Mouse (Mus musculus) erythroblast, adult 5-6 weeks (primary cell): ENCODE measurements around the gene Colgalt1. TPM values are rescaled to one million over a fixed set of nuclear protein-coding genes. Genes with fewer than 3 reads are reported as not detected.
A peak's percentile ranks its signal among the peaks of the same experiment; 100 is the strongest.

Experiments
- ATAC-seq: replicated peaks from 2 replicates; pipeline ENCODE4 v1.8.0; 2016; ENCODE audit warnings: moderate number of reproducible peaks, mild to moderate bottlenecking, moderate TSS enrichment, inconsistent platforms; ENCODE audit not compliant: poor library complexity, low FRiP score, severe bottlenecking
- total RNA-seq, 2 experiments: library from RNA; stranded (forward) in 1 of 2; stranded (reverse) in 1 of 2; fragments of 150-400 nt in 1 of 2; fragments of 200-764, 138-1000 nt in 1 of 2; gene quantifications; 2 replicates each; pipeline versions ENCODE4 v1.2.3 to v1.2.4; 2015 to 2017; ENCODE audit warnings: low replicate concordance in 2 of 2

Gene Colgalt1
- total RNA-seq, 2 experiments from 2014 or later = 9.8 to 10.8 TPM

GRCm38 (mm10) chr8:71626753-71627152, 16.0 kb downstream of the Colgalt1 start:
- ATAC-seq = no peak

GRCm38 (mm10) chr8:71627265-71628099, 16.7 kb downstream of the Colgalt1 start:
- ATAC-seq = no peak

GRCm38 (mm10) chr8:71628396-71629095, 17.7 kb downstream of the Colgalt1 start:
- ATAC-seq = no peak

- ATAC-seq = peak; percentile 77
These were observed 18.4 kb downstream of the Colgalt1 start for GRCm38 (mm10) chr8:71629096-71629697.

- ATAC-seq = no peak
These were observed 19.0 kb downstream of the Colgalt1 start for GRCm38 (mm10) chr8:71629781-71630212.

GRCm38 (mm10) chr8:71630761-71631160, 20.0 kb downstream of the Colgalt1 start:
- ATAC-seq = no peak

- ATAC-seq = no peak
These were observed 21.1 kb downstream of the Colgalt1 start for GRCm38 (mm10) chr8:71631897-71632296.

GRCm38 (mm10) chr8:71633164-71633563, 22.4 kb downstream of the Colgalt1 start:
- no peak for ATAC-seq

GRCm38 (mm10) chr8:71633981-71634667, 23.3 kb downstream of the Colgalt1 start:
- ATAC-seq = 0 out of 2 replicates have a peak, but pooled peaks have one; percentile 42

- ATAC-seq = no peak
These were observed 26.6 kb downstream of the Colgalt1 start for GRCm38 (mm10) chr8:71637149-71638095.

GRCm38 (mm10) chr8:71638321-71638720, 27.5 kb downstream of the Colgalt1 start:
- no peak for ATAC-seq

GRCm38 (mm10) chr8:71639318-71639717, 28.5 kb downstream of the Colgalt1 start:
- no peak for ATAC-seq

GRCm38 (mm10) chr8:71645510-71645909, 34.7 kb downstream of the Colgalt1 start:
- no peak for ATAC-seq

GRCm38 (mm10) chr8:71654600-71654999, 43.8 kb downstream of the Colgalt1 start:
- ATAC-seq = peak; percentile 33; the same call in 1 of the 2 replicates

GRCm38 (mm10) chr8:71657816-71658215, 47.0 kb downstream of the Colgalt1 start:
- 0 out of 2 replicates have a peak, but pooled peaks have one; percentile 31 for ATAC-seq

GRCm38 (mm10) chr8:71658515-71659049, 47.8 kb downstream of the Colgalt1 start:
- ATAC-seq = no peak

- ATAC-seq = no peak
These were observed 49.0 kb downstream of the Colgalt1 start for GRCm38 (mm10) chr8:71659751-71660150.

GRCm38 (mm10) chr8:71660325-71661120, 49.7 kb downstream of the Colgalt1 start:
- peak; percentile 70 for ATAC-seq
